Mouse (Mus musculus) T-cell, adult 2 months (primary cell): ENCODE results near the gene Scd4.

Experiments
- DNase-seq: peaks from one replicate; pipeline ENCODE4 v3.0.0; 2022; ENCODE audit warnings: low spot score

Gene Scd4

DNA sequence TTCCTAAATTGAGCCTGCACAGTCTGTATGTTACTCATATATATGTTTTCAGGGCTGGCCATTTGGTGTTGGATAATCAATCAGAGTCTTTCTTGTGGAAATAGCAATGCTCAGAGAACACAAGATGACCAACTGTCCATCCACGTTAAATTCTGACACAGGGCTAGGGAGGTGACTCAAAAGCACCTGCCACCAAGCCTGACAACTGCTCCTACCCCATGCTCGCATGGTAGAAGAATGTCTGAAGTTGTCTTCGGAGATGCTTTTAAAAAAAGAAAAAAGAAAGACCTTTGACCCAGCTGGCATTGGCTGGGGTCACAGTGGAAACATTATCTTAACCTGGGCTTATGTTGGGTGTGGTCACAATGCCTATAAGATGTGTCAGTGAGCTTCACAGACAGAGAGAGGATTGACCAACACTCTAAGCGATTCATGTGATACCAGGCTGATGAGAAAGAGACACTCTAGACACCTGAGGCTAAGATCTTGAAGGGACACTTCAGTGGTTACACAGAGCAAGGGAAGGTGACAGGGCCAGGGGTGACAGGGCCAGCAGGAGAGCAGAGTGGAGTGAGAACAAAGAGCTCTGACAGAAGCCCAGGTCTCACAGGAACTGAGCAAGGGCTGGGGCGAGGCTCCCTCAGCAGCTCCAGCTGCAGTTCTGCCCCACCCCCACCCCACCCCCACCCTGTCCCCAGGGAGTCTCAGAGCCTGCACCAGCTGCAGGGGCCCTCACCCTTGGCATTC, 44.9 kb downstream of the Scd4 start:
- no peak for DNase-seq

DNA sequence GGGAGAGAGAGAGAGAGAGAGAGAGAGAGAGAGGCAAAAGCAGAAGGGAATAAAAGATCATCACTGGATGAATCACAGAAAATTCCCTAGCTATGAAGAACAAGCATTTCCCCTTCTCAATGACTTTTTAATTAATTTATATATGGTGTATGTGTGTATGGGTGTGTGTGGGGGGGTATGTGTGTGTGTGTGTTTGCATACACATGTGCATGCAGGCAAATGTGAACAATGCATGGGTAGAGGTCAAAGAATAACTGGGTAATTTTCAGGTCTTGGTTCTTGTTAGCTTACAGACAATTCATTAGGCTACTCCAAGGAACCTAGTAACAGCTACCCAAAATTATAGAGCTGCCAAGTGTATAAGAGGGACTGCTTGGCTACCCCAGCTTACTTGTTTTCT, 46.2 kb downstream of the Scd4 start:
- no peak for DNase-seq

DNA sequence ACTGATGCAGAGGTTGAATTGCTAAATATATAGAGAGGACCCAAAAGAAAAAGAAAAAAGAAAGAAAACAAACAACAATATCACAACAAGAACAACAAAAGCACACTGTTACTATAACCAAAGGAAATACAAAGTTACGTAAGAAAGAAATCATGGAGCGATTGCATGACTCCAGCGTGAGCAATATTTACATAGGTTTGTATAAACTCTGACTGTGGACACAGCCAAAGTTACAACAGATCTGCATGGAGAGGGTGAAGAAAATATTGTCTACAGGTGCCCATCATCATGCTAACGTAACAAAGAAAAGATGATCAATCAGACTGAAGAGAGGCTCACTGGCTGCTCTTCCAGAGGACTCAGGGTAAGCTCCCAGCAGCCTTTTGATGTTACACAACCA, 47.2 kb downstream of the Scd4 start:
- DNase-seq: no peak

DNA sequence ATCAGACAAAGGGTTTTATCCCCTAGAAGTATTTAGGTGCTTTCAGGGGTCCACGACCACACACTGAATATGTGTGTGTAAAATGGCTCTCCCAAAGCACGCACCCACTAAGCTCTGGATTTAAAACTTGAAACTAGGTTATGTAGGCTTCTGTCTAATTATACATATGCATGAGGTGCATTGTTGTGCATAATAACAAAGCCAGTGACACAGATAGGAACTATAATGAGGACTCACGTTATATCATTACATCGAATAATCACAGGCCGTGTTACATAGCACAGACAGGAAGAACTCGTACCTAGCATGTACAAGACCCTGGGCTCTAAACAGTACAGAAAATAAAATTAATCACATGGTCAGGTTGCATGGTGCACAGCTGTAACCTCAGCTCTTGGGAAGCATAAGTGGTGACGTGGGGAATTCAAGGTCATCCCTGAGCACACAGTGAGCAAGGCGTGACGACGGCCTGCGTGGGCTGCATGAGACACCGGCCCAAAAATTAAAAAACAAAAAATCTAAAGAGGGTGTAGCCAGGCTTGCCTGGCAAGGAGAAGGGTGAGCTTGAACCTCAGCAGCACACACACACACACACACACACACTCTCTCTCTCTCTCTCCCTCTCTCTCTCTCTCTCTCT, 49.9 kb downstream of the Scd4 start:
- peak; percentile 7 for DNase-seq

DNA sequence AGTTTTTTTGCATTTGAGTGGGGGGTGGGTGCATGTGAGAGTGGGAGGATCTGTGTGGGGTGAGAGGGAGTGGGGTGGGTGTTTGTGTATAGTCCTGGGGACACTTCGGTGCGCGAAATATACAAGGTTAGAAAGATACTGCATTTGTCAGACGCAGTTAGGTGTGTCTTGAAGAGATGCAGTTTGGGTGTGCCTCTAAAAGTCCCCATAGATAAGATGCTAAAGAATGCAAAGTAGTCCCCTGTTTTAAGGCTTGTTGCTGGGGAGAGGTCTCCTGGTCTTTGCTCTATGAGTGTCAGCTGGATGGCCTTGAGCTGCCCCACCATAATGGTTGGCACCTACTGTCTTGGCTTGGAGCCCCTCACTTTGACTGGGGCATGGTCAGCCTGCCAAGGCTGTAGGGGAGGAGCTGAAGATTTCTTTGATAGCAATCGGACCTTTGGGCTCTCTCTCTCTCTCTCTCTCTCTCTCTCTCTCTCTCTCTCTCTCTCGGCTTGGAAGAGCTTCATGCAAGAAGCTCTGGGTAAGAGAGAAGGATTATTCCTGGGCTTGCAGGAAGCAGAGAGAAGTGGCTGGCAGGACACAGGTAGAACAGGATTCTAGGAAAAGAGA, 53.1 kb downstream of the Scd4 start:
- DNase-seq: no peak

DNA sequence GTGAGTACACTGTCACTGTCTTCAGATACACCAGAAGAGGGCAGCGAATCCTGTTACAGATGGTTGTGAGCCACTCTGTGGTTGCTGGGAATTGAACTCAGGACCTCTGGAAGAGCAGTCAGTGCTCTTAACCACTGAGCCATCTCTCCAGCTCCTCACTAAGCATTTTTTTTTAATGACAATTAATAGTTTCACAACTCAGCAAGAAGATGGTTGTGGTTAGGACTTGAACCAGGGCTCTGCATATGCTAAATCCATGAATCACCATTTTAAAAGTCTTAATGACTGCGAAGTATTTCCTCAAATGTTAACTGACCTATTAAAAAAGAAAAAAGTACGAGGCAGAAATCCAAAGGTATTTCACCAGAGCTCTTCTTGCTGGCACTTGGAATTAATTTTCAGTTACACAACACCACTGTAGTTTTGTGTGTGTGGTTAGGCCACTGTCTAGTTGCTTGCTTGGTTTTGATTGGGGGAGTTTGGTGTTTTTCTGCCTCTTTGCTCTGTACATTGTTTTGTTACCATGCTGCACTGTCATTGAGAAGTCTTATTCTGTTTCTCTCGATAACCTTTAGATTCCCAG, 54.3 kb downstream of the Scd4 start:
- DNase-seq: no peak

DNA sequence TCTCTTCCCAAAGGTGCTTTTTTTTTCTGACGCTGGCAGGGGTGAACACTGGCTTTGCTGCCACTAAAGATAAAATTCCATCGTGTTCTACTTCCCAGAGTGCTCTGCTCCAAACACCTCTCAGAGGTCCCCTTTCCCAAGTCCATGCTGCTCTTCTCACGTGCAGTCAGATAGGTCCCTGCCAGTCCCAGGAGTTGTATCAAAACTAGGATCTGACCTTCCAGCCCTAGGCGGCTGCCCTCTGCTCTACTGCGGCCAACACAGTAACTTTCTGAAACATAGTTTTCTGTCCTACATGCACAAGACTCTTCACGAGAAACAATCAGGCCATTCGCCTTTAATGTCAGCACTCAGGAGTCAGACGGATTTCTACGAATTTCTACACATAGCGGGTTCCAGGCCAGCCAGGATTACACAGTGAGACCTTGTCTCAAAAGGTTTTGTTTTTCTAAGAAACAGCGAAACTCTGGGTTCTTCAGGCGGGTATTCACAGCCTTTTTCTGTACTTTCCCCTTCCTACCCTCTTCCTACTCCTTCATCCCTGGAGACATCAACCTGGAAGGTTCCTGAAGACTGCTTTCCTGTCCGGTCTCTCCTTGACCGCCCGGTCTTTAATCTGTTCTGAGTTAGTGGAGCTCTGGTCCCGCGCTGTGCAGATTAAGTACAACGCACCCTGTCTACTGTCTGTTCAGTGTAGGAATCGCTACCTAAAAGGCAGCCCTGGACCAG, 55.0 kb downstream of the Scd4 start:
- no peak for DNase-seq

DNA sequence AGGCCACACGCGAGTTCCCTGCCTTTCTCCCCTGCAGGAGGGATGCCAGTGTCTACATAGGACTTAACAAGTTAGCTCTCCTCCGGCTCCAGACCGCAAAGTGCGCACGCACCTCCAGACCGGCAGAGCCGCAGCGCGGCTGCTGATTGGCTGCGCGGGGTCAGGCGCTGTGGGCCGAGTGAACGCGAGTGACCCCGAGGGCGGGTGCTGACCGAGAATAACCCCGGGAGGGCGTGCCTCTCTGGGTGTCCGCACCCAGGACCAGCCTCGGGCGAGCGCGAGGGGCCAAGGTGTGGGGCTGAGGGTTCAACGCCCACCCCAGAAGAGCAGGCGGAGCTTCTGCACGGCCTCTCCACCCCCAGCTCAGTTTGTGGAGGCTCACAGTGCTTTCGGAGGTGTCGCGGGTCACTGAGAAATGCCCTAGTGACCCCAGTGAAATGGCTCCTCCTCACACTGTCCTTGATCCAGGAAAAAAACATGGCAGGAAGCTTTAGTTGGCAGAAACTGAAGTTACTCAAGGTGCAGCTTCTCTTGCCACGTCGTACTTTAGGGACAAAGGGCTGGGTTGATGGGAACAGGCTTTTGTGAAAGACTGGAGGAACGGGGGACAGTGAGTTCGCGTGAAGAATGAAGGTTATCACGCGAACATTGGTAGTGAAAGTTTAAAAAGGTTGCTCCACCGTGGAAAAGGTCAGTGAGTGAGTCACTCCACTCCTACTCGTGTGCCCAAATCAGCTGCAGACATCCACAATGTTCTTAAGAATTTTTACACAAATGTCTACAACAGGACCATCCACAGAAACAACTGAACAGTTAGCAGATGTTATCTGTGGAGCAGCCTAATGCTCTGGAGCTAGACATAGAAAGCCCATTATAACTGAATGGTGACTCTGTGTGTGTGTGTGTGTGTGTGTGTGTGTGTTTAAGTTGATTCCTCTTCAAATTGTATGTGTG, 55.9 kb downstream of the Scd4 start:
- DNase-seq: peak; percentile 93

DNA sequence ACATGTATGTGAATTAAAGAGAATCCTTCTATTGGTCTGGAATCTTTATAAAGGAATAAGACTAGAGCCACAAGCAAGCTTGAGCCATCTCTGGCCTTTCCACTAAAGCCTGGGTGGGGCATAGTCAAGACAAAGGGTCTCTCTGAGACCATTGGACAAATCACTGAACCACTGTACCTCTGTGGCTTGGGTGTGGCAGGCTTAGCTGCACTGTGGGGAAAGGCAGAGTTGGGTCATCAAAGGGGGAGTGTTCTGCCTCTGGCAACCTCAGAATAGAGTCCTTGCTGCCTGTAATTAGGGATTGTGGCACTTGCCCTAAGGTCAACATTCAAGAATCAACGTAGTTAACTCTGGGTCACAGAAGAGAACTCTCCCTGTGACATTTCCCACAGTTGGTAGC, 56.6 kb downstream of the Scd4 start:
- no peak for DNase-seq

DNA sequence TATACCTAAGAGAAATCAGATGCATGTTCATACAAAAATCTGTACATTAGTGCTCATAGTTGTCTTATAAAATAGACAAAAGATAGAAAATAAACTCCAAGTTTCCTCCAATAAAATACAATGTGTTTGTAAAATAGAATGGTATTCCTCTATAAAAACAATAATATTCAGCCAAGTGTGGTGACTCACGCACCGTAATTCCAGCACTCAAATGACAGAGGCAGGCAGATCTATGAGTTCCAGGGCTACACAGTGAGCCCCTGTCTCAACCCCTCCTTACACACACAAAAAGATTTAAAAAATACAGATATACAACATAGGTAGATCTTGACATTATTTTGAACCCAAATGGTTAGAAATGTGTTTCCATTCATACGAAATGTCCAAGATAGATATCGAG, 59.0 kb downstream of the Scd4 start:
- no peak for DNase-seq

DNA sequence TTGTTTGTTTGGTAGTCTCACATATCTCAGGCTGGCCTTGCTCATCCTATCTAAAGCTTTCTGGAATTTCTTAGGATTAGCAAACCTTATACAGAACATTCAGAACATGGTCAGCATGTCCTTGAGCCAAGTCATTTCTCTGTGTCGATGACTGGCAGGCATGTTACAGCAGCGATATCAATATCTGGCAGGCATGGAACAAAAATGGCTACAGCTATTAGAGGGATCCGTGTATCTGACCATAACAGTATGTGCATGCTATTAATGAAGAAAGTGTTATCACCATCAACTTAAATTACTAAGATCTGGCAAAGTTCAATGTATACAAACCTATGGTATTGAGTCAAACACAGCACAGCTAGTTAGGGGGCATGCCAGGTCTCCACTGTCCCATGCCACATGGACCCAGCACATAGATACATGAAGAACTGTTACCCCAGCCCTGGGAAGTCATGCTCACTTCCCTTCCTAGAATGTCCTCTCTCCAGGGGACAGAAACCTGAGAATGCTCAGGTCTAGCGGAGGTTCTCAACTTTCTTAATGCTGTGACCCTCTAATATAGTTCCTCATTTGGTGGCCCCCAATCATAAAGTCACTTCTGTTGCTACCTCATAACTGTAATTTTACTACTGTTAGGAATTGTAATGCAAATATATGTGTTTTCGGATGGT, 59.6 kb downstream of the Scd4 start:
- DNase-seq: no peak

DNA sequence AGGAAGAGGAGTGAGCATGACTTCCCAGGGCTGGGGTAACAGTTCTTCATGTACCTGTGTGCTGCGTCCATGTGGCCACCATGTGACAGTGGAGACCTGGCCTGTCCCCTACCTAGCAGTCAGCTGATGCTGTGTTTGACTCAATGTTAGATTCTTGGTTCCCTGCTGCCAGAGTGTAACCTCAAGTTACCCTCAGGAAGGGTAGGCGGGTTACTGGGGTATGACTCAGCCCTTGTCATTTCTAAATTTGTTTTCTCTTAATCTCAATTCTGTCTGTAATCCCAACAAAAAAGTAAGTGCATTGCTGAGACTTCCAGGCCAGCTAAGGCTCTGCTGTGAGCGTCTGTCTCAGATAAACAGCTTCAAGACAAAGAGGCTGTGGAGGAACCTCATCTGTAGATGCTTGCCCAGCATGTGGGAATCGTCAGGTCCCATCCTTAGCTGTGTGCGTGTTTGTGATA, 61.1 kb downstream of the Scd4 start:
- no peak for DNase-seq

DNA sequence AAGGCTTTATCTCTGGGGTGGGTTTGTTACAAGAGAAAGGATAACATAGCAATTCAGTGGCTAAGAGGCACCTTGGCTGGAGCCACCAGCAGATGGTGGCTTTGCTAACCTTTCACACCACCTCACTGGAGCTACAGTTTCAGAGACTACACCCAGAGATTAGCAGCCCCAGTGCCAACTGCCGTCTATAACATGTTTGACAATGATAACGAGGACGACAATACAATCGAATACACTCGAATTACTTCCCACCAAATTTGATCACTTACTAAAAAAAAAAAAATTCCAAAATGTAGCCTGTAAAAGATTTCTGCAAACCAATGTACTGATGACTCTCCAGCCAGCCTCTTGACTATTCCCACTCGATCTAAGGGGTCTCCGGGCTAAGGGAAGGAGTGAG, 62.1 kb downstream of the Scd4 start:
- no peak for DNase-seq
